Mouse (Mus musculus) liver, postnatal 0 days (tissue): ENCODE results near the gene Zfp652.

ENCODE experiments used
- CTCF ChIP-seq: sonication (generic); IDR thresholded peaks from 2 replicates; pipeline ENCODE4 v1.5.1; 2016; ENCODE audit warnings: antibody characterized with exemption, low read depth
- EP300 ChIP-seq: IDR thresholded peaks from 2 replicates; pipeline ENCODE4 v1.6.1; 2016; ENCODE audit warnings: antibody characterized with exemption, low read depth, mild to moderate bottlenecking

DNA sequence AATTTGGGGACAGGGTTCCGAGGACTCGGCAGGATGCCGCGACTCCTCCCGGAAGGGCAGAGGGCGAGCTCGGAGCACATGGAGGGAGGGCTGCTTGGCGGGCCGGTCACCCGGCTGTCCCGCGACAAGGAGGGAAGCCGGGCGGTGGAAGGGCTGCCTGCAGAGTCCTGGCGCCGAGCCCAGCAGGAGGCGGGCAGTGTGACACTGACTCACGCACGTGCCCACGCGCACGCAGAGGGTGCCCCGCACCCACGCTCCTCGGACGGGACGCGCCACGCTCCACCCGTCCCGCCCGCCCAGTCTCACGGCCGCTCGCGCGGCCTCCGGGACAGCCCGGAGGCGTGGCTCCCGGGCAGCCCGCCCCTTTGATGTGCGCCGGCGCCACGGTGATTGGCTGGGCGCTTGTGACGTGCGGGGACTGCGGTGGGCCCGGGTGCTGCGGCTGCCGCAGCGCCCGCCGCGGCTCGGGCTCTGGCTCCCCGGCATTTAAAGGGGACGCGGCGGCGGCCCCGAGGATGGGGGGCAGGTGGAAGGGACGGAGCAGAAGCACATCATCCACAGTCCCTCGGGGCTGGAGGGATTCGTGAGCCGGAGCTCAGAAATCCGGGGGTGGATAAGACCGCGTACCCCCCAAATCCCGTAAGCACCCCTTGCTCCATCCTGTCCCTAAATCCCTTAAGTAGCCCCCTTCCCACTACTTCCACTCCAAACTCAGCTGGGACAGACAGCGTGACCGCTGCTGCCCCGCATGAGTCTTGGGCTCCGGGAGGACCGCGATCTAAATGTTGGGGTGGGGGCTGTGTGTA, 111.8 kb downstream of the Zfp652 start, which contains the start of gene Phospho1:
- no peak; the same call in 1 of the 2 replicates for TF ChIP-seq EP300
- no peak for TF ChIP-seq CTCF
